Mouse (Mus musculus): Measurements from ENCODE around the gene Itgb8.

Itgb8 gene

DNA sequence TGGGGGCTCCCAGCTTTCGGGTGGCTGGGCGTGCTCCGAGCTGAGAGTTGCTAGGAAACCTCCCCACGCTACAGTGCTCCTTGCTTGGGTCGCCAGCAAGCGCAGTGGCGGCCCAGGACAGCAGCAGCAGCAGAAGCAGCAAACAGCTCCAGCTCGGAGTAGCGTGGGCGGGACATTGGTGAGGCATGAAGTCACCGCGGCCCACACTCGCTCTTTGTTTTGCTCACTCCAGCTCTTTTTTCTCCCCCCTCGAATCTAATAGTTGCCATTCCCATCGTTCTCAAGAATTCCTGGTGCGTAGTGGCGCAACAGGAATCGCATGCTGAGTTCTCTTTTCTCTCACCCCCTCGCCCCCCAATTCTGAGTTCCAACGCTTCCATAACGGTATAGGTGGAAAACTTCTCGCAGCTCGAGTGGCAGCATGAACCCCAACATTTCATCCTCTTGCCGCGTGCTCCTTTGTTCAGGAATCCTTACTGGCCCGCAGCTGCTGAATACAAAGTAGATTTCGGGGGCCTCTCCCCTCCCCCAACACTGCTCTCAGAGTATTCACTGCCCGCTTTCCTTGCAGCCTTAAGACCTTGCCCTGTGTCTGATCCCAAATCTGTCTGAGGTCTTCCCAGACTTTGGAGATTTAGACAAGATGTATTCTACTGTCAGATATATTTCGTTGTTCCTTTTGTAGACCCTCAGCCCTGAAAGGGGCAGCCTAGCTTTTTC lies at the start of gene Itgb8:
Gene Itgb8 (minus strand): TSS at position 107 of the 720 bp plus-strand sequence.
- peak; percentile 89 for DNase-seq (ENCODE audit: low spot score)

- no peak for DNase-seq (ENCODE audit: low spot score)
Observed at GRCm38 (mm10) chr12:119276282-119276681, 37.7 kb upstream of the Itgb8 start.

DNA sequence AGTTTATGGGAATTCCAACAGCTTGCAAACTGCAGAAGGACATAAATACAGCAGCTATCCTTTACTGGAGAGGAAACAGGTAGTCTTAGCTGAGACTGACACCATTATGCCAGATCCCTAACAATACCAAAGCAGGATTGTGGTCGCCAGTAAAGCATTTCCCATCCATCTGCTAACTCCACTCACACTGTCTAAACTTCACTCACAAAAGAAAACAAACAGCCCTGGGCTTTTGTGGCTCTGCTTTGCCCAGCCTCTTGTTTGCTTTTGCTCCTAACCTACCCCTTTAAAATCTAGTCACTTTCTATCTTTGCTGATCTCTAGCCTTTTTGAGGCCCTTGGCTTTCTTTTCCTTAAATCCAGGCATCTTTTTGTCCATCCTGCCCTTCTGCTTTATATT lies 35.0 kb upstream of the Itgb8 start:
- DNase-seq (ENCODE audit: low spot score): peak; percentile 44

- DNase-seq (ENCODE audit: low spot score): no peak
Observed at GRCm38 (mm10) chr12:119271964-119272363, 33.4 kb upstream of the Itgb8 start.

- DNase-seq (ENCODE audit: low spot score): no peak
Observed at GRCm38 (mm10) chr12:119270036-119270435, 31.4 kb upstream of the Itgb8 start.

DNA sequence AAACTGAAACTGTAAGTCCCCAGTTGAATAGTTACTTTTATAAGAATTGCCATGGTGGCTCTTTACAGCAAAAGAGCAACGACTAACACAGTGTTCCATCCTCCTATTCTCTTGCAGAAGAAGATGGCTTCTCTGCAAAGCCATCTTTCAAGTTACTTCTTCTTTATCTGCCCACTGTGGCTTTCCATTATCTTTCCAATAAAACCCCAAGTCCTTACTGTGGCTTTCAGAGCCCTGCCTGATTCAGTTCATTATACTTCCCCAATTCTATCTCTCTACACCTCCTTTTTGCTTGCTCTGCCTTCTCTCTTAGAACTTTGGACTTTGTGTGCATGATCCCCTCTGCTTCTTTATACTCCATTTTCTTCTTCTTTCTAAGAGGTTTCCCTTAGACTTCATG lies 30.1 kb upstream of the Itgb8 start:
- no peak for DNase-seq (ENCODE audit: low spot score)

DNA sequence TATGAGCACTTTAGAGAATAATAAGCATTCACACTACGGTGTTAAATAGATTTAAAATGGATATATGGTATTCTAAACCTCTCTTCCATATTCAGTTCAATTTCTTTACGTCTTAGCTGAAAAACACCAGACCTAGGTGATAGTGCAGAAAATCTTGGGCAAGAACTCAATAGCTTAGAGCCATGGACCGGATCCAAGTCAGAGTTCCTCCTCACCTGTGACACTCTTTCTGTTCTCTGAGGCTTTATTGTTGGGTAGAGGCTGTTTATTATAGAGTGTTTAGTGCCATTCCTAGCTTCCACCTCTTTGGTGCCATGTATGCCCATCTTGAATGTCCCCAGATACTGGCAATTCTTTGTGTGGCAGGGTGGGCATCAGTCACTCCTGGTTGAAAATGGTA lies 25.9 kb upstream of the Itgb8 start:
- DNase-seq (ENCODE audit: low spot score): no peak

DNA sequence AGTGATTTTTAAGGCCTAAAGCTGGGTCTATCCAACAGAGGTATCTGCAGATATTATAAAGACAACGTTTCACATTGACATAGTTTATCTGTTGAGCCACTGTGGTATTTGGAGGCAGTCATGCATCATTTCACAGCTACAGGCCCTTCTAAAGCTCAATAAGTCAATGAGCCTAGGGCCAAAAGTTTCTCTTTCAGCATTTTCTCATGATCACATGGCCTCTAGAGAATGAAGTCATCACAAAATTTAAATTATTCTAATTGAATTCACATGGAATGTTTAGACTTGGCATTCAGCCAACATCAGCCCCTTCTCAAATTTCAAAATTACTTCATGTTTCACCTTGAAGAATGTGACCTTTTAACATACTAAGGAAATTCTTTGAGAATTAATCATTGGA lies 10.0 kb upstream of the Itgb8 start:
- DNase-seq (ENCODE audit: low spot score): peak; percentile 48

DNA sequence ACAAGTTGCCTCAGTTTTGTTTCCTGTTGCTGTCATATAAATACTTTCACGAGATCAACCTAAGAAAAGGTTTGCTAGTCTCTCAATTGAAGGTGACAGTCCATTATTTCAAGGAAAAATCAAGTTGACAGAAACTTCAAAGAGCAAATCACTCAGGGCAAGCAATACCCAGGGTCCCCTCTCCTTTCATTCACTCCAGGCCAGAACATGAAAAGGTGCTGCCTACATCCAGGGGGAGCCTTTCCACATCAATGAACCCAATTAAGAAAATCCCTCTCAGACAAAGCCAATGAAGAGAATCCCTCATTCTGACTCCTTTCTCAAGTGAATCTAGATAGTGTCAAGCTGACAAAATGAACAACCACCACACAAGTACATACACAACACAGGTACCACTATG lies 2.5 kb upstream of the Itgb8 start:
- peak; percentile 29 for DNase-seq (ENCODE audit: low spot score)

- DNase-seq (ENCODE audit: low spot score): peak; percentile 88
Observed at GRCm38 (mm10) chr12:119237921-119238695, 494 bp downstream of the Itgb8 start.

GRCm38 (mm10) chr12:119237241-119237920 lies 1.2 kb downstream of the Itgb8 start:
- DNase-seq (ENCODE audit: low spot score): peak; percentile 24

DNA sequence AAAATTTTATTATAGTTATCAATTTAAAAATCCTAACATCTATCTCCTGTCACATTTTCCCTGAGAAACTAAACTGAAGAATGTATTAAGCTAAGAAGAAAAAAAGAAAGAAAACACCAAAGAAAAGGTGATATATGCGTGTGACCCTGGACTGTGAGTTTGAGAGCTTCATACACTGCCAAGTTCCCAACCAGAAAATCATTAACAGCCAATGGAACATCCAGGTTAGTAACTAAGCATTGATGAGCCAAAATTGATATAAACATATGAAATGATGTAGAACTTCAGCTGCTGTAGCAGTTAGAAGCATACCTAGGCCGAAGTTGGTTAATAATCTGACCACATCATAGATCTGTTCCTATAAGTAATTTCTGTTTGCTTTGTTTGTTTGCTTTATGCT lies 6.8 kb downstream of the Itgb8 start:
- no peak for DNase-seq (ENCODE audit: low spot score)

- no peak for DNase-seq (ENCODE audit: low spot score)
Observed at GRCm38 (mm10) chr12:119230444-119230843, 8.2 kb downstream of the Itgb8 start.

DNA sequence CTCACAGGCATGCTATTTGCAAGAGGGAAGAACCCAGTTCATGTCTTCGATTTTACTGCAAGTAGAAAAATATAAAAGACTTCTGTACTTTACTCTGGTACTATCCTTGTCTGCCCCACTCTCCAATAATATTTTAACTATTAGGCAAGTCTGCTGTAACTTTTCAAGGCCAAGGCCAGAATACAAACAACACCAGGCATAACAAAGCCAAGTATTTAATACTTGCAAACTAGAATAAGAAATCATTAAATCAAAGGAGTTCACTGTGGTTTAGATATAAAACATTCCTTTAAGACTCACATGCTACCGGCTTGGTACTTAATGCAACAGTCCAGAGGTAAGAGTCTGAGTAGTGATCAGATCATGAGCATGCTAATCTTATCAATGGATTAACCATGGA lies 9.0 kb downstream of the Itgb8 start:
- no peak for DNase-seq (ENCODE audit: low spot score)

- no peak for DNase-seq (ENCODE audit: low spot score)
Observed at GRCm38 (mm10) chr12:119227898-119228297, 10.7 kb downstream of the Itgb8 start.

GRCm38 (mm10) chr12:119224699-119225098 lies 13.9 kb downstream of the Itgb8 start:
- no peak for DNase-seq (ENCODE audit: low spot score)

- DNase-seq (ENCODE audit: low spot score): no peak
Observed at GRCm38 (mm10) chr12:119219409-119219808, 19.2 kb downstream of the Itgb8 start.

- no peak for DNase-seq (ENCODE audit: low spot score)
Observed at GRCm38 (mm10) chr12:119217700-119218265, 20.8 kb downstream of the Itgb8 start.

DNA sequence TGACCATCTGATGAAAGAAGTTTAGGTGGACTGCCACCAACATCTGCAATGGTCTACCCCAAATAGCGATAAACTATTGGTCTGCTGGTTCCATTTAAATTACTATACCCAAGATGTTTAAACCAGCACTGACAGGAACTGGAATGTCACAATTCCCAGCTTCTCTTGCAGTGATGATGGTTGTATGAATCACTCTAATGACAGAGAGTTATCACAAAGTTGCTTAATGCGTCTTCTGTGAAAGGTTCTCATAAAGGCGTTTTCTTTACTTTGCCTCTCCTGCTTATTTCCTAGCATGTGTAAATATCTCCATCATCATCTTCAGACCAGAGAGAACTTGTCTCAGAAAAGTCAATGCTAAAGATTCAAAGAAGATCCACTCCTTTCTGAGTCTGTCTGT lies 23.4 kb downstream of the Itgb8 start:
- DNase-seq (ENCODE audit: low spot score): no peak

- DNase-seq (ENCODE audit: low spot score): no peak
Observed at GRCm38 (mm10) chr12:119211533-119211932, 27.1 kb downstream of the Itgb8 start.

GRCm38 (mm10) chr12:119210590-119210989 lies 28.0 kb downstream of the Itgb8 start:
- DNase-seq (ENCODE audit: low spot score): no peak

- no peak for DNase-seq (ENCODE audit: low spot score)
Observed at GRCm38 (mm10) chr12:119210073-119210425, 28.6 kb downstream of the Itgb8 start.
